Mouse (Mus musculus) liver, adult 2 months (tissue): Measurements from ENCODE around the gene Lrp1.

Experiments used
- CTCF ChIP-seq: fragments of 200-500 bp; IDR thresholded peaks from 2 replicates; pipeline ENCODE4 v1.5.1; 2011; ENCODE audit warnings: low read depth, low read length, control low read depth
- POLR2A ChIP-seq: fragments of 200-500 bp; IDR thresholded peaks from 2 replicates; pipeline ENCODE4 v1.6.1; 2011; ENCODE audit warnings: low read length, control low read depth; ENCODE audit not compliant: insufficient read depth; ENCODE audit errors: extremely low read depth

GRCm38 (mm10) chr10:127512307-127512666 is 108.7 kb downstream of the Lrp1 start:
- no peak for TF ChIP-seq POLR2A
- no peak for TF ChIP-seq CTCF
